Mouse (Mus musculus) liver, embryonic 11.5 days (tissue): Measurements from ENCODE around the gene Prss35. TPM values are rescaled to one million over a fixed set of nuclear protein-coding genes. Genes with fewer than 3 reads are reported as not detected.

ENCODE experiments used
- ATAC-seq: fragments of 200-750 bp; cut with Nextera tagmentation; replicated peaks from 2 replicates; pipeline ENCODE4 v1.8.0; 2017; ENCODE audit warnings: moderate number of reproducible peaks, mild to moderate bottlenecking, moderate TSS enrichment, moderate library complexity; ENCODE audit not compliant: low FRiP score
- DNase-seq: peaks from one replicate; pipeline ENCODE4 v3.0.0-alpha.2; 2017; ENCODE audit warnings: low spot score
- H3K27ac ChIP-seq: fragments of 300-500 bp; sonication (generic); 2 replicates; pipeline ENCODE4 v1.5.1; 2014; ENCODE audit warnings: mild to moderate bottlenecking, low read depth, low read length, control low read depth
- H3K27me3 ChIP-seq: fragments of 300-500 bp; sonication (generic); replicated peaks from 2 replicates; pipeline ENCODE4 v1.6.1; 2014; ENCODE audit warnings: low read length, mixed read lengths; ENCODE audit not compliant: control insufficient read depth, insufficient read depth
- H3K36me3 ChIP-seq: fragments of 300-500 bp; sonication (generic); 2 replicates; pipeline ENCODE4 v1.6.1; 2014; ENCODE audit warnings: mild to moderate bottlenecking, low read length, moderate library complexity, mixed read lengths; ENCODE audit not compliant: control insufficient read depth, insufficient read depth
- H3K4me1 ChIP-seq: fragments of 300-500 bp; sonication (generic); replicated peaks from 2 replicates; pipeline ENCODE4 v1.6.1; 2014; ENCODE audit warnings: low read length, mixed read lengths; ENCODE audit not compliant: control insufficient read depth, insufficient read depth
- H3K4me2 ChIP-seq: fragments of 300-500 bp; sonication (generic); 2 replicates; pipeline ENCODE4 v1.6.1; 2014; ENCODE audit warnings: mild to moderate bottlenecking, control low read depth, moderate library complexity
- H3K4me3 ChIP-seq: fragments of 300-500 bp; sonication (generic); 2 replicates; pipeline ENCODE4 v1.5.1; 2014; ENCODE audit warnings: low read depth, low read length, control low read depth
- H3K9ac ChIP-seq: fragments of 300-500 bp; sonication (generic); 2 replicates; pipeline ENCODE4 v1.6.1; 2014; ENCODE audit warnings: low read depth, low read length, control low read depth
- H3K9me3 ChIP-seq: fragments of 300-500 bp; sonication (generic); 2 replicates; pipeline ENCODE4 v1.6.1; 2016; ENCODE audit warnings: low read length, inconsistent platforms, mixed read lengths; ENCODE audit not compliant: control insufficient read depth
- WGBS: fragments of 180-500 bp; shearing (Covaris S2); extraction: QIAGEN DNeasy Blood & Tissue Kit; methylation state at CpG from one replicate; pipeline ENCODE4 v1.1.7; 2014; 5-methylcytosine and 5-hydroxymethylcytosine counted together
- polyA plus RNA-seq: library from polyadenylated mRNA; unstranded; fragments of >200 nt; fragmentation: Nextera tagmentation; extraction: Ambion mirVana; gene quantifications from 2 replicates; pipeline ENCODE4 v1.2.1, GENCODE M21; 2014

The Prss35 gene
- polyA plus RNA-seq, 1 experiment from 2014 or later, result 3.7 TPM

GRCm38 (mm10) chr9:86775374-86775773 lies 31.9 kb downstream of the Prss35 start:
- Histone ChIP-seq H3K36me3 (no peaks in the 10 kb centered on the region), H3K9ac (no peak overlapping the region), H3K4me1 (no peaks in the 10 kb centered on the region), H3K27me3 (no peaks in the 10 kb centered on the region), H3K27ac (no peak overlapping the region), H3K9me3 (no peaks in the 10 kb centered on the region), H3K4me2 (no peak overlapping the region), H3K4me3 (no peak overlapping the region)
- DNase-seq, result no peak
- no peak for ATAC-seq
- 91% methylated on average over 6 of the region's 6 CpGs for WGBS

GRCm38 (mm10) chr9:86777309-86777708 lies 33.9 kb downstream of the Prss35 start:
- Histone ChIP-seq H3K9me3 (no peaks in the 10 kb centered on the region), H3K27ac (no peak overlapping the region), H3K27me3 (no peaks in the 10 kb centered on the region), H3K4me3 (no peak overlapping the region), H3K4me2 (no peak overlapping the region), H3K4me1 (no peaks in the 10 kb centered on the region), H3K36me3 (no peaks in the 10 kb centered on the region), H3K9ac (no peak overlapping the region)
- DNase-seq (no peak), ATAC-seq (no peak)
- WGBS, result 62% methylated on average over 7 of the region's 7 CpGs

GRCm38 (mm10) chr9:86778212-86778611 lies 34.8 kb downstream of the Prss35 start:
- H3K9me3 ChIP-seq, result no peaks in the 10 kb centered on the region
- H3K4me1 ChIP-seq, result no peaks in the 10 kb centered on the region
- H3K27me3 ChIP-seq, result no peaks in the 10 kb centered on the region
- ATAC-seq (no peak), DNase-seq (no peak)
- no peaks in the 10 kb centered on the region for H3K36me3 ChIP-seq
- H3K27ac ChIP-seq, result no peak overlapping the region
- no peak overlapping the region for H3K4me3 ChIP-seq
- H3K9ac ChIP-seq, result no peak overlapping the region
- no peak overlapping the region for H3K4me2 ChIP-seq
- 62% methylated on average over 4 of the region's 4 CpGs for WGBS

- DNase-seq, result no peak
- WGBS, result 84% methylated on average over 4 of the region's 4 CpGs
Observed at GRCm38 (mm10) chr9:86781426-86781825, 38.0 kb downstream of the Prss35 start.

GRCm38 (mm10) chr9:86782836-86783235 lies 39.4 kb downstream of the Prss35 start:
- H3K4me1 ChIP-seq, result no peaks in the 10 kb centered on the region
- WGBS, result 86% methylated on average over 2 of the region's 2 CpGs
- DNase-seq (no peak), ATAC-seq (no peak)
- no peaks in the 10 kb centered on the region for H3K36me3 ChIP-seq
- H3K9me3 ChIP-seq, result no peaks in the 10 kb centered on the region
- H3K27me3 ChIP-seq, result no peaks in the 10 kb centered on the region
- no peak overlapping the region for H3K27ac ChIP-seq
- H3K4me2 ChIP-seq, result no peak overlapping the region
- H3K4me3 ChIP-seq, result no peak overlapping the region
- no peak overlapping the region for H3K9ac ChIP-seq

More at GRCm38 (mm10) chr9:86781426-86781825, 38.0 kb downstream of the Prss35 start:
- Histone ChIP-seq H3K36me3 (no peaks in the 10 kb centered on the region), H3K27ac (no peak overlapping the region), H3K9ac (no peak overlapping the region), H3K4me1 (no peaks in the 10 kb centered on the region), H3K4me3 (no peak overlapping the region), H3K27me3 (no peaks in the 10 kb centered on the region), H3K9me3 (no peaks in the 10 kb centered on the region), H3K4me2 (no peak overlapping the region)
- ATAC-seq, result no peak

GRCm38 (mm10) chr9:86789186-86789585 lies 45.7 kb downstream of the Prss35 start:
- Histone ChIP-seq H3K4me2 (no peak overlapping the region), H3K27ac (no peak overlapping the region)

GRCm38 (mm10) chr9:86791927-86792326 lies 48.5 kb downstream of the Prss35 start:
- no peaks in the 10 kb centered on the region for H3K4me1 ChIP-seq
- 68% methylated on average over 7 of the region's 7 CpGs for WGBS
- H3K27ac ChIP-seq, result no peak overlapping the region
- DNase-seq, result no peak
- no peak overlapping the region for H3K4me3 ChIP-seq
- H3K9ac ChIP-seq, result no peak overlapping the region
- no peaks in the 10 kb centered on the region for H3K9me3 ChIP-seq
- no peaks in the 10 kb centered on the region for H3K27me3 ChIP-seq
- H3K36me3 ChIP-seq, result no peaks in the 10 kb centered on the region
- no peak for ATAC-seq
- no peak overlapping the region for H3K4me2 ChIP-seq

More at GRCm38 (mm10) chr9:86789186-86789585, 45.7 kb downstream of the Prss35 start:
- Histone ChIP-seq H3K9me3 (no peaks in the 10 kb centered on the region), H3K9ac (no peak overlapping the region), H3K27me3 (no peaks in the 10 kb centered on the region), H3K4me1 (no peaks in the 10 kb centered on the region), H3K36me3 (no peaks in the 10 kb centered on the region), H3K4me3 (no peak overlapping the region)
- WGBS, result 79% methylated on average over 6 of the region's 6 CpGs
- DNase-seq (no peak), ATAC-seq (no peak)

GRCm38 (mm10) chr9:86795236-86795635 lies 51.8 kb downstream of the Prss35 start:
- H3K4me2 ChIP-seq, result no peak overlapping the region
- no peaks in the 10 kb centered on the region for H3K36me3 ChIP-seq
- no peak overlapping the region for H3K4me3 ChIP-seq
- ATAC-seq (no peak), DNase-seq (no peak)
- no peaks in the 10 kb centered on the region for H3K4me1 ChIP-seq
- H3K9me3 ChIP-seq, result no peaks in the 10 kb centered on the region
- 80% methylated on average over 3 of the region's 3 CpGs for WGBS
- H3K9ac ChIP-seq, result no peak overlapping the region
- H3K27me3 ChIP-seq, result no peaks in the 10 kb centered on the region
- no peak overlapping the region for H3K27ac ChIP-seq

- Histone ChIP-seq H3K9me3 (no peaks in the 10 kb centered on the region), H3K4me3 (no peak overlapping the region), H3K27me3 (no peaks in the 10 kb centered on the region), H3K36me3 (no peaks in the 10 kb centered on the region), H3K4me2 (no peak overlapping the region), H3K9ac (no peak overlapping the region), H3K27ac (no peak overlapping the region), H3K4me1 (no peaks in the 10 kb centered on the region)
- no peak for ATAC-seq
- WGBS, result 86% methylated on average over 4 of the region's 4 CpGs
- DNase-seq, result no peak
Observed at GRCm38 (mm10) chr9:86797553-86797952, 54.1 kb downstream of the Prss35 start.
